Mouse (Mus musculus) granulocyte monocyte progenitor cell, adult 5-6 weeks (primary cell): ENCODE data around the gene Itpr1. TPM values are rescaled to one million over a fixed set of nuclear protein-coding genes. Genes with fewer than 3 reads are reported as not detected.
A peak's percentile ranks its signal among the peaks of the same experiment; 100 is the strongest.

ENCODE experiments used
- ATAC-seq: replicated peaks from 2 replicates; pipeline ENCODE4 v1.8.0; 2016; ENCODE audit warnings: mild to moderate bottlenecking, moderate TSS enrichment, inconsistent platforms; ENCODE audit not compliant: poor library complexity, severe bottlenecking
- total RNA-seq, 2 experiments: library from RNA; stranded (forward) in 1 of 2; stranded (reverse) in 1 of 2; fragments of 200-712, 200-1000 nt in 1 of 2; fragments of >200 nt in 1 of 2; fragmentation: Nextera tagmentation in 1 of 2; gene quantifications; 2 replicates each; pipeline ENCODE4 v1.2.3; 2014 to 2017

The Itpr1 gene
- total RNA-seq, 2 experiments from 2014 or later: 56.4 to 94.5 TPM

- peak; percentile 31 for ATAC-seq
Observed at GRCm38 (mm10) chr6:108213481-108214293, 791 bp downstream of the Itpr1 start.

GRCm38 (mm10) chr6:108214294-108214925 is 1.5 kb downstream of the Itpr1 start:
- peak; percentile 42 for ATAC-seq

- ATAC-seq: no peak
Observed at GRCm38 (mm10) chr6:108216091-108216490, 3.2 kb downstream of the Itpr1 start.

GRCm38 (mm10) chr6:108216832-108217231 is 3.9 kb downstream of the Itpr1 start:
- no peak for ATAC-seq

GRCm38 (mm10) chr6:108217987-108218386 is 5.1 kb downstream of the Itpr1 start:
- ATAC-seq: no peak

GRCm38 (mm10) chr6:108222435-108222834 is 9.5 kb downstream of the Itpr1 start:
- ATAC-seq: no peak

GRCm38 (mm10) chr6:108222875-108223274 is 10.0 kb downstream of the Itpr1 start:
- ATAC-seq: peak; percentile 98

GRCm38 (mm10) chr6:108224361-108224760 is 11.5 kb downstream of the Itpr1 start:
- ATAC-seq: no peak

- no peak for ATAC-seq
Observed at GRCm38 (mm10) chr6:108225027-108225426, 12.1 kb downstream of the Itpr1 start.

GRCm38 (mm10) chr6:108226230-108226629 is 13.3 kb downstream of the Itpr1 start:
- ATAC-seq: no peak

- ATAC-seq: no peak
Observed at GRCm38 (mm10) chr6:108227461-108227860, 14.6 kb downstream of the Itpr1 start.

GRCm38 (mm10) chr6:108228048-108228447 is 15.2 kb downstream of the Itpr1 start:
- no peak for ATAC-seq

- ATAC-seq: no peak
Observed at GRCm38 (mm10) chr6:108228601-108229000, 15.7 kb downstream of the Itpr1 start.

- peak; percentile 72 for ATAC-seq
Observed at GRCm38 (mm10) chr6:108230608-108231007, 17.7 kb downstream of the Itpr1 start.

GRCm38 (mm10) chr6:108231892-108232710 is 19.2 kb downstream of the Itpr1 start:
- peak; percentile 70 for ATAC-seq

- no peak for ATAC-seq
Observed at GRCm38 (mm10) chr6:108233070-108233469, 20.2 kb downstream of the Itpr1 start.

GRCm38 (mm10) chr6:108234536-108234935 is 21.6 kb downstream of the Itpr1 start:
- ATAC-seq: no peak

GRCm38 (mm10) chr6:108235680-108236123 is 22.8 kb downstream of the Itpr1 start:
- no peak for ATAC-seq

GRCm38 (mm10) chr6:108236411-108236921 is 23.6 kb downstream of the Itpr1 start:
- no peak for ATAC-seq

GRCm38 (mm10) chr6:108236996-108237395 is 24.1 kb downstream of the Itpr1 start:
- no peak for ATAC-seq

- peak; percentile 46 for ATAC-seq
Observed at GRCm38 (mm10) chr6:108237585-108237984, 24.7 kb downstream of the Itpr1 start.
